Mouse (Mus musculus): ENCODE measurements around the gene Mustn1. TPM values are rescaled to one million over a fixed set of nuclear protein-coding genes. Genes with fewer than 3 reads are reported as not detected.
A peak's percentile ranks its signal among the peaks of the same experiment; 100 is the strongest.

The Mustn1 gene
- polyA plus RNA-seq, 2 experiments = 0.55 to 0.72 TPM

- H3K9ac ChIP-seq (replicated peaks) = no peak within 1 kb of the TSS
- ATAC-seq (ENCODE audit: insufficient read depth) (no peak), DNase-seq (ENCODE audit: low read depth in 3 of 3, low spot score in 3 of 3) (no peak)
- WGBS (ENCODE audit: insufficient replicate concordance) = 62% methylated on average over 3 of the region's 3 CpGs
- H3K4me1 ChIP-seq (replicated peaks; ENCODE audit: control insufficient read depth in 2 of 2, insufficient read depth in 2 of 2, low read length in 1 of 2) = peaks cover 0 to 12% of the 10 kb centered on the region in 2 experiments; a peak in 2 of 4 replicates
- no peaks in the 10 kb centered on the region for H3K27me3 ChIP-seq (ENCODE audit: control insufficient read depth, insufficient read depth, low read length)
- H3K27ac ChIP-seq = no peak within 1 kb of the TSS
- peak within 1 kb of the TSS; percentile 18 for H3K4me2 ChIP-seq (ENCODE audit: low read depth)
- peak within 1 kb of the TSS in 1 of 2 experiments; percentile 2; a peak in 2 of 4 replicates for H3K4me3 ChIP-seq (ENCODE audit: insufficient read depth in 1 of 2, low read depth in 2 of 2, low read length in 2 of 2)
- H3K36me3 ChIP-seq (replicated peaks; ENCODE audit: control insufficient read depth, insufficient read depth, low read depth) = no peaks in the 10 kb centered on the region
- H3K9me3 ChIP-seq (ENCODE audit: control insufficient read depth, low read length) = no peaks in the 10 kb centered on the region
- TF ChIP-seq CTCF (IDR thresholded peaks at IDR 0.05; ENCODE audit: low read depth) = no peak
- no peak for TF ChIP-seq EP300 (IDR thresholded peaks at IDR 0.05; ENCODE audit: low read depth)
Measured at GRCm38 (mm10) chr14:30886204-30886603, 7.2 kb downstream of the Mustn1 start, which contains the start of gene Itih4. Itih4 (plus strand) TSS chr14:30886476.

DNA sequence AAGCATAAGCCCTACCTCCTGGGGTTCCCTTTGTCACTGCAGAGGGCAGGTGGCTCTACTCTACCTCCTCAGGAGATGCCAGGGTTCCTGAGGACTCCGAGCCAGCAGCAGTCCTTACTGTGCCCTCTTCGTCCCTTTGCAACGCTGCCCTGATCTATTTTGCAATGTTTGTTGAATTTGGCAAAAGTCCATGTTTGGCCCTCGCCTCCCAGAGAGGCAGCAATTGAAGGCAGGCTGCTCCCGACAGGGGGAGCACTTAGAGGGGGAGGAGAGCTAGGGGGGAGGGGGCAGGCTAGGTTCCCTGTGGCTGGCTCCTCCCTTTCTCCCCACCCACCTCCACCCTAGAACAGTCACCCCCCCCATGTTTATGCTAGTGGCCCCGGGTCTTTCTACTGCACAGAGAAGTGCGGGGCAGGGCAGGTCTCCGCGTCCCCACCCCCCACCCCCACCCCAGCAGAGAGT, 9.3 kb downstream of the Mustn1 start:
- H3K9me3 ChIP-seq (ENCODE audit: control insufficient read depth, low read length) = no peaks in the 10 kb centered on the region
- H3K4me2 ChIP-seq (ENCODE audit: low read depth) = peak overlapping the region; percentile 31
- no peaks in the 10 kb centered on the region for H3K36me3 ChIP-seq (replicated peaks; ENCODE audit: control insufficient read depth, insufficient read depth, low read depth)
- TF ChIP-seq EP300 (IDR thresholded peaks at IDR 0.05; ENCODE audit: low read depth) (no peak), CTCF (IDR thresholded peaks at IDR 0.05; ENCODE audit: low read depth) (peak; percentile 59)
- H3K27ac ChIP-seq = no peak overlapping the region
- ATAC-seq (ENCODE audit: insufficient read depth) = peak; percentile 57
- no peaks in the 10 kb centered on the region for H3K27me3 ChIP-seq (ENCODE audit: control insufficient read depth, insufficient read depth, low read length)
- WGBS (ENCODE audit: insufficient replicate concordance) = 16% methylated on average over 9 of the region's 9 CpGs
- no peak overlapping the region for H3K4me3 ChIP-seq (ENCODE audit: insufficient read depth in 1 of 2, low read depth in 2 of 2, low read length in 2 of 2)
- no peak overlapping the region for H3K9ac ChIP-seq (replicated peaks)
- peak in 2 of 3 experiments; percentile 36 to 42 for DNase-seq (ENCODE audit: low read depth in 3 of 3, low spot score in 3 of 3)
- peaks cover 0 to 12% of the 10 kb centered on the region in 2 experiments; a peak in 2 of 4 replicates for H3K4me1 ChIP-seq (replicated peaks; ENCODE audit: control insufficient read depth in 2 of 2, insufficient read depth in 2 of 2, low read length in 1 of 2)

GRCm38 (mm10) chr14:30899972-30900371, 21.0 kb downstream of the Mustn1 start:
- Histone ChIP-seq H3K27ac (no peak overlapping the region), H3K36me3 (replicated peaks; ENCODE audit: control insufficient read depth, insufficient read depth, low read depth) (no peaks in the 10 kb centered on the region), H3K4me1 (replicated peaks; ENCODE audit: control insufficient read depth in 2 of 2, insufficient read depth in 2 of 2, low read length in 1 of 2) (0 out of 4 replicates have a peak, but pooled peaks cover 0 to 2% of the 10 kb centered on the region in 2 experiments), H3K9ac (replicated peaks) (no peak overlapping the region), H3K9me3 (ENCODE audit: control insufficient read depth, low read length) (no peaks in the 10 kb centered on the region), H3K27me3 (ENCODE audit: control insufficient read depth, insufficient read depth, low read length) (no peaks in the 10 kb centered on the region), H3K4me3 (ENCODE audit: insufficient read depth in 1 of 2, low read depth in 2 of 2, low read length in 2 of 2) (no peak overlapping the region), H3K4me2 (ENCODE audit: low read depth) (no peak overlapping the region)
- no peak for ATAC-seq (ENCODE audit: insufficient read depth)
- TF ChIP-seq EP300 (IDR thresholded peaks at IDR 0.05; ENCODE audit: low read depth) = no peak
- no peak for TF ChIP-seq CTCF (IDR thresholded peaks at IDR 0.05; ENCODE audit: low read depth)
- DNase-seq (ENCODE audit: low read depth in 3 of 3, low spot score in 3 of 3) = no peak
- 52% methylated on average over 3 of the region's 3 CpGs for WGBS (ENCODE audit: insufficient replicate concordance)

- Histone ChIP-seq H3K36me3 (replicated peaks; ENCODE audit: control insufficient read depth, insufficient read depth, low read depth) (no peaks in the 10 kb centered on the region), H3K4me3 (ENCODE audit: insufficient read depth in 1 of 2, low read depth in 2 of 2, low read length in 2 of 2) (no peak overlapping the region), H3K4me2 (ENCODE audit: low read depth) (no peak overlapping the region), H3K9ac (replicated peaks) (no peak overlapping the region), H3K4me1 (replicated peaks; ENCODE audit: control insufficient read depth in 2 of 2, insufficient read depth in 2 of 2, low read length in 1 of 2) (peaks cover 0 to 2% of the 10 kb centered on the region in 2 experiments; a peak in 1 of 4 replicates), H3K27ac (no peak overlapping the region), H3K9me3 (ENCODE audit: control insufficient read depth, low read length) (no peaks in the 10 kb centered on the region), H3K27me3 (ENCODE audit: control insufficient read depth, insufficient read depth, low read length) (no peaks in the 10 kb centered on the region)
- TF ChIP-seq CTCF (IDR thresholded peaks at IDR 0.05; ENCODE audit: low read depth) (no peak), EP300 (IDR thresholded peaks at IDR 0.05; ENCODE audit: low read depth) (no peak)
- ATAC-seq (ENCODE audit: insufficient read depth) (no peak), DNase-seq (ENCODE audit: low read depth in 3 of 3, low spot score in 3 of 3) (no peak)
- WGBS (ENCODE audit: insufficient replicate concordance) = 61% methylated on average over 5 of the region's 5 CpGs
Measured at GRCm38 (mm10) chr14:30902628-30903027, 23.6 kb downstream of the Mustn1 start.

GRCm38 (mm10) chr14:30903036-30903435, 24.0 kb downstream of the Mustn1 start:
- DNase-seq (ENCODE audit: low read depth in 3 of 3, low spot score in 3 of 3) = no peak
- ATAC-seq (ENCODE audit: insufficient read depth) = no peak
- no peaks in the 10 kb centered on the region for H3K9me3 ChIP-seq (ENCODE audit: control insufficient read depth, low read length)
- H3K36me3 ChIP-seq (replicated peaks; ENCODE audit: control insufficient read depth, insufficient read depth, low read depth) = no peaks in the 10 kb centered on the region
- peaks cover 0 to 5% of the 10 kb centered on the region in 2 experiments; a peak in 2 of 4 replicates for H3K4me1 ChIP-seq (replicated peaks; ENCODE audit: control insufficient read depth in 2 of 2, insufficient read depth in 2 of 2, low read length in 1 of 2)
- no peaks in the 10 kb centered on the region for H3K27me3 ChIP-seq (ENCODE audit: control insufficient read depth, insufficient read depth, low read length)
- TF ChIP-seq CTCF (IDR thresholded peaks at IDR 0.05; ENCODE audit: low read depth) = no peak
- no peak for TF ChIP-seq EP300 (IDR thresholded peaks at IDR 0.05; ENCODE audit: low read depth)
- H3K4me3 ChIP-seq (ENCODE audit: insufficient read depth in 1 of 2, low read depth in 2 of 2, low read length in 2 of 2) = no peak overlapping the region
- WGBS (ENCODE audit: insufficient replicate concordance) = 33% methylated on average over 3 of the region's 3 CpGs
- H3K4me2 ChIP-seq (ENCODE audit: low read depth) = no peak overlapping the region
- no peak overlapping the region for H3K9ac ChIP-seq (replicated peaks)
- H3K27ac ChIP-seq = no peak overlapping the region

Data from liver, embryonic 14.5 days (tissue).